Mouse (Mus musculus) hindbrain, embryonic 11.5 days (tissue): ENCODE data around the gene Fam43b. TPM values are rescaled to one million over a fixed set of nuclear protein-coding genes. Genes with fewer than 3 reads are reported as not detected.

Experiments used
- ATAC-seq: fragments of 200-750 bp; cut with Nextera tagmentation; 2 replicates; pipeline ENCODE4 v1.8.0; 2017; ENCODE audit warnings: mild to moderate bottlenecking, moderate TSS enrichment, moderate library complexity; ENCODE audit not compliant: low FRiP score
- DNase-seq: peaks from one replicate; pipeline ENCODE4 v3.0.0-alpha.2; 2015; ENCODE audit warnings: low spot score
- H3K27ac ChIP-seq: fragments of 300-500 bp; sonication (generic); 2 replicates; pipeline ENCODE4 v1.5.1; 2014; ENCODE audit warnings: mild to moderate bottlenecking, low read depth, low read length
- H3K27me3 ChIP-seq: fragments of 300-500 bp; sonication (generic); 2 replicates; pipeline ENCODE4 v1.6.1; 2014; ENCODE audit warnings: mild to moderate bottlenecking, low read length, moderate library complexity, mixed read lengths; ENCODE audit not compliant: control insufficient read depth, insufficient read depth
- H3K36me3 ChIP-seq: fragments of 300-500 bp; sonication (generic); 2 replicates; pipeline ENCODE4 v1.6.1; 2014; ENCODE audit warnings: mild to moderate bottlenecking, low read length, moderate library complexity, mixed read lengths; ENCODE audit not compliant: control insufficient read depth, insufficient read depth
- H3K4me1 ChIP-seq: fragments of 300-500 bp; sonication (generic); replicated peaks from 2 replicates; pipeline ENCODE4 v1.6.1; 2014; ENCODE audit warnings: low read length, mixed read lengths; ENCODE audit not compliant: control insufficient read depth, insufficient read depth
- H3K4me2 ChIP-seq: fragments of 300-500 bp; sonication (generic); replicated peaks from 2 replicates; pipeline ENCODE4 v1.6.1; 2014; ENCODE audit warnings: mild to moderate bottlenecking, low read depth, low read length
- H3K4me3 ChIP-seq: fragments of 300-500 bp; sonication (generic); 2 replicates; pipeline ENCODE4 v1.5.1; 2014; ENCODE audit warnings: low read depth, low read length
- H3K9ac ChIP-seq: fragments of 300-500 bp; sonication (generic); 2 replicates; pipeline ENCODE4 v1.6.1; 2014; ENCODE audit warnings: low read depth, low read length
- H3K9me3 ChIP-seq: fragments of 300-500 bp; sonication (generic); 2 replicates; pipeline ENCODE4 v1.6.1; 2016; ENCODE audit warnings: low read length; ENCODE audit not compliant: control insufficient read depth
- WGBS: fragments of 180-500 bp; shearing (Covaris S2); extraction: QIAGEN DNeasy Blood & Tissue Kit; methylation state at CpG from one replicate; pipeline ENCODE4 v1.1.7; 2014; 5-methylcytosine and 5-hydroxymethylcytosine counted together
- polyA plus RNA-seq: library from polyadenylated mRNA; unstranded; fragments of >200 nt; fragmentation: Nextera tagmentation; extraction: Ambion mirVana; gene quantifications from 2 replicates; pipeline ENCODE4 v1.2.1, GENCODE M21; 2014

The Fam43b gene
- polyA plus RNA-seq, 1 experiment from 2014 or later: not detected

DNA sequence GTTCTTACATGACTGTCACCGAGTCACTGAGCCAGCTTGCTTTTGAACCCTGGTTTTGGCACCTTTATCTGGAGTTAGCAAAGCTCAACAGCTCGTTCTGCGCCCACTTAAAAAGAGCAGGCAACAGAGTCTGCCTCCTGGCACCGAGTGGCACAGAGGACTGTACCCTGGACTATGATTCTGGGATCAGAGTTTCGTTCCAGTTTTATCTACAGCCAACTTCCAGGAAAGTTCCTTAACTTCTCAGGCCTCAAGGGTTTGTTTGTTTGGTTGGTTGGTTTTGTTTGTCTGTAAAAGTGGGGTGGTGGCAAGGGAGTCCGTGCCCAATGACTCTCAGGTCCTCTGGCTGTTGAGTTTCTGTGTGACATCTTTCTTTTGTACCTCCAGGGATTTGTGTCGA lies 47.6 kb downstream of the Fam43b start:
- no peak for ATAC-seq
- H3K27ac ChIP-seq: no peak overlapping the region

DNA sequence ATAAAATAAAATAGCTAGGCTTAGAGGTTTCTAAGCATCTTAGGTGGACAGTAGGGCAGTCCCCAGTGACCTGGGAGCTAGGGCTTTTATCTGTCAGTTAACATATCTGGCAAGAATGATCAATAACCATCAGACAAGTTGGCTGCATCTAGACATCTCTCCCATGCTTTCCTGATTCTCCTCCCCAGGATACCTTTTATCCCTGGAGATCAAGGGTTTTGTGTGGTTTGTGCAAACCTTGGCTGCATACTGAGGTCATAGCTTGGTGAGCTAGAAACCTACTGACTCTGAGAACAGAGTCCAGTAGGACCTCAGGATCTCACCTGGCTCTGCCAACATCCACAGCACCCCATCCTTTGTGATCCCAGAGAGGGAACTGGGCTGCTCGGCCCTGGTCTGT lies 49.0 kb downstream of the Fam43b start:
- ATAC-seq: no peak
- Histone ChIP-seq H3K4me1 (no peaks in the 10 kb centered on the region), H3K27me3 (no peaks in the 10 kb centered on the region), H3K27ac (no peak overlapping the region), H3K4me3 (no peak overlapping the region), H3K9ac (no peak overlapping the region), H3K9me3 (no peaks in the 10 kb centered on the region), H3K4me2 (no peak overlapping the region), H3K36me3 (no peaks in the 10 kb centered on the region)
- no peak for DNase-seq
- 74% methylated on average over 1 of the region's 1 CpGs for WGBS

More for the DNA sequence above, 47.6 kb downstream of the Fam43b start:
- Histone ChIP-seq H3K27me3 (no peaks in the 10 kb centered on the region), H3K36me3 (no peaks in the 10 kb centered on the region), H3K9me3 (no peaks in the 10 kb centered on the region), H3K9ac (no peak overlapping the region), H3K4me2 (no peak overlapping the region), H3K4me1 (no peaks in the 10 kb centered on the region), H3K4me3 (no peak overlapping the region)
- no peak for DNase-seq
- 86% methylated on average over 7 of the region's 7 CpGs for WGBS

DNA sequence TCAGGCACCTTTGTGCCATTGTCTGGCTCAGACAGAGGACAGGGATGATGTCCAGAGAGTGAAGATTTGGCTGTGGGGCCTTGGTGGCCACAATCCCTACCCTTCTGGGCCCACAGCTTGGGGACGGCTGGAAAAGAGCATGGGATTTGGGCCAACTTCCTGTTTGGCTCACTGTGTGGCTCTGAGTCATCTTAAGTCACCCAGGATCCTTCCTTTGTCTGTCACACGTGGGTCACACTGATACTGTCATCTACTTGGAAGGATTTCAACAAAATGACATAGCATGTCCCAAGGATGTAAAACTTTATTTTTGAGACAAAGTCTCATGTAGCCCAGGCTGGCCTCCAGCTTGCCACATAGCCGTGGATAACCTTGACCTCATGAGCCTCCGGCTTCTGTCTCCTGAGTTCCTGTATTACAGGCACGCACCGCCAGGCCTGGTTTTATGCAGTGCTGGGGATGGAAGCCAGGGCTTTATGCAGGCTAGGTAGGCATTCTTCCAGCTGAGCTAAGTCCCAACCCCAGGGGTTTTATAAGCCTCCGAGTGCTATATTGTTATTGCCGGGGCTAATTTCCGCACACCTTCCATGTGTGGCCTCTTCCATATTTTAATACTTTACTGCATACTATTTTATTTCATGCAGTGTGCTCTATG lies 51.3 kb downstream of the Fam43b start:
- Histone ChIP-seq H3K9me3 (no peaks in the 10 kb centered on the region), H3K27me3 (no peaks in the 10 kb centered on the region), H3K36me3 (no peaks in the 10 kb centered on the region), H3K27ac (no peak overlapping the region), H3K4me1 (no peaks in the 10 kb centered on the region), H3K4me3 (no peak overlapping the region), H3K4me2 (no peak overlapping the region), H3K9ac (no peak overlapping the region)
- ATAC-seq (no peak), DNase-seq (no peak)
- 83% methylated on average over 9 of the region's 9 CpGs for WGBS

Other genes starting within 250 kb of the Fam43b start
- gene Hp1bp3, start 180.2 kb downstream of the Fam43b start, polyA plus RNA-seq: 179 and 183 TPM in 2 replicates
- 1.8 and 2.9 TPM in 2 replicates for gene Sh2d5, start 146.1 kb downstream of the Fam43b start, polyA plus RNA-seq
- 0.25 and 0.31 TPM in 2 replicates for gene Kif17, start 146.1 kb downstream of the Fam43b start, polyA plus RNA-seq
- gene Ddost, start 91.8 kb downstream of the Fam43b start, polyA plus RNA-seq: 214 and 227 TPM in 2 replicates
- 19.9 and 24.5 TPM in 2 replicates for gene Pink1, start 70.2 kb downstream of the Fam43b start, polyA plus RNA-seq
- gene Cda, start 28.5 kb downstream of the Fam43b start, polyA plus RNA-seq: 3.0 and 3.9 TPM in 2 replicates
- gene Mul1, start 38.1 kb upstream of the Fam43b start, polyA plus RNA-seq: 16.0 and 16.6 TPM in 2 replicates
- gene Camk2n1, start 57.8 kb upstream of the Fam43b start, polyA plus RNA-seq: 6.0 and 6.4 TPM in 2 replicates
- gene Vwa5b1, start 239.4 kb upstream of the Fam43b start, polyA plus RNA-seq: 0.46 and 0.77 TPM in 2 replicates